Mouse (Mus musculus) heart, embryonic 11.5 days (tissue): ENCODE measurements around the gene Cltc. TPM values are rescaled to one million over a fixed set of nuclear protein-coding genes. Genes with fewer than 3 reads are reported as not detected.
A peak's percentile ranks its signal among the peaks of the same experiment; 100 is the strongest.

ENCODE experiments used
- ATAC-seq: fragments of 200-750 bp; cut with Nextera tagmentation; replicated peaks from 2 replicates; pipeline ENCODE4 v1.8.0; 2017; ENCODE audit warnings: moderate library complexity; ENCODE audit not compliant: insufficient number of reproducible peaks, low FRiP score, low TSS enrichment
- H3K27ac ChIP-seq: fragments of 300-500 bp; sonication (generic); 2 replicates; pipeline ENCODE4 v1.5.1; 2014; ENCODE audit warnings: mild to moderate bottlenecking, low read depth, low read length
- H3K27me3 ChIP-seq: fragments of 300-500 bp; sonication (generic); 2 replicates; pipeline ENCODE4 v1.6.1; 2014; ENCODE audit warnings: mild to moderate bottlenecking, low read length, mixed read lengths; ENCODE audit not compliant: control insufficient read depth, insufficient read depth
- H3K36me3 ChIP-seq: fragments of 300-500 bp; sonication (generic); 2 replicates; pipeline ENCODE4 v1.6.1; 2014; ENCODE audit warnings: mild to moderate bottlenecking, low read length, moderate library complexity, mixed read lengths; ENCODE audit not compliant: control insufficient read depth, insufficient read depth
- H3K4me1 ChIP-seq: fragments of 300-500 bp; sonication (generic); 2 replicates; pipeline ENCODE4 v1.6.1; 2014; ENCODE audit warnings: low read length; ENCODE audit not compliant: control insufficient read depth, insufficient read depth
- H3K4me2 ChIP-seq: fragments of 300-500 bp; sonication (generic); 2 replicates; pipeline ENCODE4 v1.6.1; 2014; ENCODE audit warnings: mild to moderate bottlenecking, moderate library complexity
- H3K4me3 ChIP-seq: fragments of 300-500 bp; sonication (generic); 2 replicates; pipeline ENCODE4 v1.5.1; 2014; ENCODE audit warnings: low read depth, low read length
- H3K9ac ChIP-seq: fragments of 300-500 bp; sonication (generic); 2 replicates; pipeline ENCODE4 v1.6.1; 2014; ENCODE audit warnings: mild to moderate bottlenecking, low read depth, low read length, moderate library complexity
- H3K9me3 ChIP-seq: fragments of 300-500 bp; sonication (generic); replicated peaks from 2 replicates; pipeline ENCODE4 v1.6.1; 2016; ENCODE audit warnings: low read length; ENCODE audit not compliant: control insufficient read depth
- WGBS: fragments of 180-500 bp; shearing (Covaris S2); extraction: QIAGEN DNeasy Blood & Tissue Kit; methylation state at CpG from one replicate; pipeline ENCODE4 v1.1.7; 2014; ENCODE audit not compliant: insufficient replicate concordance; 5-methylcytosine and 5-hydroxymethylcytosine counted together
- polyA plus RNA-seq: library from polyadenylated mRNA; unstranded; fragments of >200 nt; fragmentation: Nextera tagmentation; extraction: Ambion mirVana; gene quantifications from 2 replicates; pipeline ENCODE4 v1.2.1, GENCODE M21; 2014

Gene Cltc
- polyA plus RNA-seq, 1 experiment from 2014 or later: 186 TPM

GRCm38 (mm10) chr11:86655671-86656070, 101.7 kb downstream of the Cltc start:
- no peak overlapping the region for H3K27ac ChIP-seq
- no peak overlapping the region for H3K4me2 ChIP-seq
- H3K9ac ChIP-seq: no peak overlapping the region
- WGBS: 44% methylated on average over 1 of the region's 1 CpGs
- H3K9me3 ChIP-seq: no peaks in the 10 kb centered on the region
- H3K27me3 ChIP-seq: no peaks in the 10 kb centered on the region
- peaks cover 6% of the 10 kb centered on the region for H3K4me1 ChIP-seq
- no peak for ATAC-seq
- H3K36me3 ChIP-seq: no peaks in the 10 kb centered on the region
- H3K4me3 ChIP-seq: no peak overlapping the region

GRCm38 (mm10) chr11:86654096-86654495, 103.3 kb downstream of the Cltc start:
- H3K27ac ChIP-seq: no peak overlapping the region
- no peak overlapping the region for H3K4me3 ChIP-seq
- H3K4me1 ChIP-seq: peaks cover 7% of the 10 kb centered on the region
- H3K36me3 ChIP-seq: no peaks in the 10 kb centered on the region
- ATAC-seq: no peak
- H3K9ac ChIP-seq: no peak overlapping the region
- H3K27me3 ChIP-seq: no peaks in the 10 kb centered on the region
- WGBS: 77% methylated on average over 4 of the region's 4 CpGs
- no peak overlapping the region for H3K4me2 ChIP-seq
- H3K9me3 ChIP-seq: no peaks in the 10 kb centered on the region

- Histone ChIP-seq H3K9me3 (no peaks in the 10 kb centered on the region), H3K4me1 (peaks cover 7% of the 10 kb centered on the region), H3K36me3 (no peaks in the 10 kb centered on the region), H3K9ac (no peak overlapping the region), H3K4me3 (no peak overlapping the region), H3K27me3 (no peaks in the 10 kb centered on the region), H3K27ac (no peak overlapping the region), H3K4me2 (no peak overlapping the region)
- ATAC-seq: no peak
- WGBS: 24% methylated on average over 3 of the region's 3 CpGs
These were observed 103.9 kb downstream of the Cltc start for GRCm38 (mm10) chr11:86653446-86653845.

- no peak for ATAC-seq
- Histone ChIP-seq H3K9me3 (no peaks in the 10 kb centered on the region), H3K36me3 (no peaks in the 10 kb centered on the region), H3K9ac (no peak overlapping the region), H3K4me1 (peaks cover 7% of the 10 kb centered on the region), H3K4me3 (no peak overlapping the region), H3K27ac (no peak overlapping the region), H3K4me2 (no peak overlapping the region), H3K27me3 (no peaks in the 10 kb centered on the region)
- 77% methylated on average over 4 of the region's 4 CpGs for WGBS
These were observed 104.8 kb downstream of the Cltc start for GRCm38 (mm10) chr11:86652578-86652979.

GRCm38 (mm10) chr11:86650676-86651075, 106.7 kb downstream of the Cltc start:
- WGBS: 54% methylated on average over 6 of the region's 6 CpGs
- Histone ChIP-seq H3K4me1 (peaks cover 7% of the 10 kb centered on the region; the same call in 1 of the 2 replicates), H3K9ac (no peak overlapping the region), H3K4me3 (no peak overlapping the region), H3K36me3 (no peaks in the 10 kb centered on the region), H3K9me3 (no peaks in the 10 kb centered on the region), H3K27me3 (no peaks in the 10 kb centered on the region), H3K27ac (no peak overlapping the region), H3K4me2 (no peak overlapping the region)
- ATAC-seq: no peak

- H3K4me3 ChIP-seq: no peak overlapping the region
- H3K9ac ChIP-seq: no peak overlapping the region
- H3K27me3 ChIP-seq: no peaks in the 10 kb centered on the region
- H3K36me3 ChIP-seq: no peaks in the 10 kb centered on the region
- no peak for ATAC-seq
- WGBS: 82% methylated on average over 1 of the region's 1 CpGs
- peaks cover 7% of the 10 kb centered on the region; the same call in 1 of the 2 replicates for H3K4me1 ChIP-seq
- no peaks in the 10 kb centered on the region for H3K9me3 ChIP-seq
- no peak overlapping the region for H3K4me2 ChIP-seq
- no peak overlapping the region for H3K27ac ChIP-seq
These were observed 107.8 kb downstream of the Cltc start for GRCm38 (mm10) chr11:86649542-86649941.

GRCm38 (mm10) chr11:86647706-86648447, 109.5 kb downstream of the Cltc start:
- H3K36me3 ChIP-seq: no peaks in the 10 kb centered on the region
- no peak overlapping the region for H3K27ac ChIP-seq
- no peak overlapping the region for H3K4me3 ChIP-seq
- ATAC-seq: no peak
- WGBS: 90% methylated on average over 15 of the region's 15 CpGs
- H3K4me1 ChIP-seq: peaks cover 7% of the 10 kb centered on the region; the same call in 1 of the 2 replicates
- H3K27me3 ChIP-seq: no peaks in the 10 kb centered on the region
- H3K4me2 ChIP-seq: no peak overlapping the region
- no peaks in the 10 kb centered on the region for H3K9me3 ChIP-seq
- no peak overlapping the region for H3K9ac ChIP-seq

- Histone ChIP-seq H3K36me3 (no peaks in the 10 kb centered on the region), H3K4me1 (peaks cover 7% of the 10 kb centered on the region; the same call in 1 of the 2 replicates), H3K27me3 (no peaks in the 10 kb centered on the region), H3K4me3 (no peak overlapping the region), H3K9ac (no peak overlapping the region), H3K27ac (peak overlapping the region; percentile 91), H3K9me3 (no peaks in the 10 kb centered on the region), H3K4me2 (no peak overlapping the region)
- WGBS: 79% methylated on average over 3 of the region's 3 CpGs
- no peak for ATAC-seq
These were observed 110.4 kb downstream of the Cltc start for GRCm38 (mm10) chr11:86646885-86647459.
